Mouse (Mus musculus) myocyte (in vitro differentiated cells): ENCODE measurements around the gene Kif27.

ENCODE experiments used
- MYOG ChIP-seq, 3 experiments: IDR thresholded peaks; one replicate each; pipeline ENCODE4 v1.6.1; 2011; ENCODE audit warnings: control low read depth in 2 of 3, low read depth in 2 of 3, mild to moderate bottlenecking in 2 of 3; ENCODE audit not compliant: insufficient read length in 2 of 3, control insufficient read depth in 1 of 3, insufficient read depth in 1 of 3
- POLR2A ChIP-seq: IDR thresholded peaks from one replicate; pipeline ENCODE4 v1.6.1; 2011; ENCODE audit warnings: low read depth, mild to moderate bottlenecking, control low read depth, moderate library complexity; ENCODE audit not compliant: insufficient read length
- POLR2AphosphoS2 ChIP-seq: IDR thresholded peaks from one replicate; pipeline ENCODE4 v1.6.1; 2011; ENCODE audit warnings: low read depth, control low read depth; ENCODE audit not compliant: insufficient read length
- REST ChIP-seq: IDR thresholded peaks from one replicate; pipeline ENCODE4 v1.6.1; 2011; ENCODE audit warnings: mild to moderate bottlenecking, control low read depth, moderate library complexity; ENCODE audit not compliant: insufficient read depth, insufficient read length
- SRF ChIP-seq: IDR thresholded peaks from one replicate; pipeline ENCODE4 v1.6.1; 2011; ENCODE audit warnings: low read depth; ENCODE audit not compliant: control insufficient read depth, insufficient read length
- USF1 ChIP-seq: IDR thresholded peaks from one replicate; pipeline ENCODE4 v1.6.1; 2011; ENCODE audit warnings: low read depth, mild to moderate bottlenecking, control low read depth, moderate library complexity

- no peak for TF ChIP-seq USF1
- TF ChIP-seq REST = no peak
- TF ChIP-seq POLR2A = no peak
- no peak for TF ChIP-seq MYOG (IDR thresholded peaks at IDR 0.05; ENCODE audit: control insufficient read depth in 1 of 3, insufficient read depth in 1 of 3, insufficient read length in 2 of 3, low read depth in 2 of 3)
- TF ChIP-seq SRF = no peak
- no peak for TF ChIP-seq POLR2AphosphoS2
Measured at GRCm38 (mm10) chr13:58384371-58384770, 25.4 kb upstream of the Kif27 start.
